Mouse (Mus musculus) liver, adult 10 weeks (tissue): ENCODE results near the gene Zfp553. TPM values are rescaled to one million over a fixed set of nuclear protein-coding genes. Genes with fewer than 3 reads are reported as not detected.

Source experiments
- polyA plus RNA-seq: library from polyadenylated mRNA; stranded (reverse); fragments of 350-450 nt; fragmentation: Illumina TruSeq; extraction: RNeasy Lipid Tissue Mini Kit (QIAGEN cat#74804); gene quantifications from one replicate; pipeline ENCODE4 v1.2.3, GENCODE M21; 2014; ENCODE audit warnings: low read depth, low replicate concordance

The Zfp553 gene
- polyA plus RNA-seq = 0.50 TPM

GRCm38 (mm10) chr7:127232622-127233367 is at the start of gene Zfp553, which contains the start of gene Sept1:
TSS of gene Zfp553 (plus strand) at chr7:127233061.
TSS of gene Sept1 (minus strand) at chr7:127233130.

GRCm38 (mm10) chr7:127195544-127196295 is 37.1 kb upstream of the Zfp553 start, which contains the start of gene Cd2bp2:
TSS of gene Cd2bp2 (minus strand) at chr7:127196050.

DNA sequence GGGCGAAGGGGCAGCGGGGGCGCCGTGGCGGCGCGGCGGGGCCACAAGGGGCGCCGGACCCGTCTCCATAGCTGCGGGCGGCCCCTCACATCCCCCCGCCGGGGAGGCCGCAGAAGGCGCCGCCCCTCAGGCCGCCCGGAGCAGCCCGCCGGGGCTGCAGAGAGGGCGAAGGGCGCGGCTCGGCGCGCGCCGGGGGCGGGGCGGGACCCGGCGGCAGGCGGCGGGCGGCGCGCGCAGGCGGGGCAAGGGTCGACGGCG is 24.6 kb upstream of the Zfp553 start, which contains the start of gene Tbc1d10b:
Tbc1d10b (minus strand) TSS at position 174 of the 258 bp plus-strand sequence.

GRCm38 (mm10) chr7:127208553-127209438 is 24.1 kb upstream of the Zfp553 start, which contains the start of gene Mylpf:
TSS of gene Mylpf (plus strand) at chr7:127208890.

DNA sequence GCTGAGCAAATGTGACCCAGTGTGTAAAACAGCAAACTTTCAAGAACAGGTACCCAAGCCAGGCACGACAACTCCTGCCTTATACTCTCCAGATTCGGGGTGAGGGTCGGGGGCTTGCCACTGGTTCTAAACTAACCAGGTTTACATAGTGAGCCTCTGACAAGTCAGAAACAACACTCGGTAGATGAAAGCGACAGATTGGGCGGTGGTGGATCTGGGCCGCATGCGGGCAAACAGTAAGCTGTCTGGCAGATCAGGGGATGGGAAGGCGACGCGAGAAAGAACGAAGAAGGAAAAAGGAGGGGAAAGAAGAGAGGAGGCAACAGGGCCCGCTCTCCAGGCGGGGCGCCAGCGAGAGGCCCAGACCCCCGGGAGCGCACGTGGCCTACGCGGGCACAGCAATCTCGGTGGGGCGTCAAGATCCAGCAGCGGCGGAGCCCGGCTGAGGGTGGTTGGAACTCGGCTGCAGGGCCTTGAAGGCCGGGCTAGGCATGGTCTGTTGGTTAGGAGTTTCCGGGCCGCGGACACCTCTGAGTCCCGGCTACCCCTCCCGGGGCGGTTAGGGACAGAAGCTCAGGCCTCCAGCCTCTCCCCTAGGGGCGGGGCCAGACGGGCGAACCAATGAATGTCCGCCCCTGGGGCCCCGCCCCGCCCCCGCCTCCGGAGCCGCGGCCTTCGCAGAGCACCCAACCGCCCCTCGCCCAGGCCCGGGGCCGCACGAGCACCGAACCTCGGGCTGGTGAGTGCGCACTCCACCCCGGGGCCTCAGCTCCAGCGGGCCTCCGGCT is 11.2 kb downstream of the Zfp553 start, which contains the start of gene Zfp771:
Zfp771 (plus strand) TSS at position 405 of the 788 bp plus-strand sequence.

GRCm38 (mm10) chr7:127260309-127261111 is 27.6 kb downstream of the Zfp553 start, which contains the start of gene Dctpp1:
TSS of gene Dctpp1 (minus strand) at chr7:127260709.

GRCm38 (mm10) chr7:127273925-127274789 is 41.3 kb downstream of the Zfp553 start, which contains the start of gene Sephs2:
TSS of gene Sephs2 (minus strand) at chr7:127274055.

Other genes with a start within 250 kb of the Zfp553 start
- gene Mvp, start 218.4 kb upstream of the Zfp553 start, polyA plus RNA-seq = 0.53 TPM
- gene Pagr1b, start 216.6 kb upstream of the Zfp553 start, polyA plus RNA-seq = 1.3 TPM
- gene Pagr1a, start 215.7 kb upstream of the Zfp553 start, polyA plus RNA-seq = not detected
- 0.53 TPM for gene Gm42742, start 212.0 kb upstream of the Zfp553 start, polyA plus RNA-seq
- not detected for gene Prrt2, start 211.8 kb upstream of the Zfp553 start, polyA plus RNA-seq
- 12.5 TPM for gene Maz, start 206.0 kb upstream of the Zfp553 start, polyA plus RNA-seq
- not detected for gene Kif22, start 190.6 kb upstream of the Zfp553 start, polyA plus RNA-seq
- gene Zg16, start 145.7 kb upstream of the Zfp553 start, polyA plus RNA-seq = not detected
- gene AI467606, start 141.7 kb upstream of the Zfp553 start, polyA plus RNA-seq = 0.45 TPM
- 50.0 TPM for gene Qprt, start 110.8 kb upstream of the Zfp553 start, polyA plus RNA-seq
- 0.13 TPM for gene Spn, start 95.2 kb upstream of the Zfp553 start, polyA plus RNA-seq
- 7.0 TPM for gene Cd2bp2, start 37.0 kb upstream of the Zfp553 start, polyA plus RNA-seq
- 2.4 TPM for gene Tbc1d10b, start 24.6 kb upstream of the Zfp553 start, polyA plus RNA-seq
- not detected for gene Mylpf, start 24.2 kb upstream of the Zfp553 start, polyA plus RNA-seq
- not detected for gene Sept1, start 69 bp downstream of the Zfp553 start, polyA plus RNA-seq
- not detected for gene Zfp771, start 11.2 kb downstream of the Zfp553 start, polyA plus RNA-seq
- gene Dctpp1, start 27.6 kb downstream of the Zfp553 start, polyA plus RNA-seq = 2.3 TPM
- 507 TPM for gene Sephs2, start 41.0 kb downstream of the Zfp553 start, polyA plus RNA-seq
- gene Itgal, start 63.2 kb downstream of the Zfp553 start, polyA plus RNA-seq = 2.2 TPM
- 2.7 TPM for gene Zfp768, start 112.5 kb downstream of the Zfp553 start, polyA plus RNA-seq
- gene Zfp747, start 143.0 kb downstream of the Zfp553 start, polyA plus RNA-seq = 1.0 TPM
- gene 9130019O22Rik, start 154.1 kb downstream of the Zfp553 start, polyA plus RNA-seq = 0.61 TPM
- gene E430018J23Rik, start 160.6 kb downstream of the Zfp553 start, polyA plus RNA-seq = 0.42 TPM
- gene Zfp764, start 173.8 kb downstream of the Zfp553 start, polyA plus RNA-seq = 0.77 TPM
- 1.4 TPM for gene Zfp688, start 189.0 kb downstream of the Zfp553 start, polyA plus RNA-seq
- 0.48 TPM for gene Zfp689, start 216.1 kb downstream of the Zfp553 start, polyA plus RNA-seq
- gene Prr14, start 226.6 kb downstream of the Zfp553 start, polyA plus RNA-seq = 10.5 TPM
- 5.4 TPM for gene Fbrs, start 246.1 kb downstream of the Zfp553 start, polyA plus RNA-seq